Mouse (Mus musculus) adrenal gland, postnatal 0 days (tissue): ENCODE data around the gene Hc. TPM values are rescaled to one million over a fixed set of nuclear protein-coding genes. Genes with fewer than 3 reads are reported as not detected.

Experiments used
- polyA plus RNA-seq: library from polyadenylated mRNA; unstranded; fragments of >200 nt; fragmentation: Nextera tagmentation; extraction: Ambion mirVana; gene quantifications from 2 replicates; pipeline ENCODE4 v1.2.1, GENCODE M21; 2015

Hc gene
- 2.5 and 3.7 TPM in 2 replicates for polyA plus RNA-seq

DNA sequence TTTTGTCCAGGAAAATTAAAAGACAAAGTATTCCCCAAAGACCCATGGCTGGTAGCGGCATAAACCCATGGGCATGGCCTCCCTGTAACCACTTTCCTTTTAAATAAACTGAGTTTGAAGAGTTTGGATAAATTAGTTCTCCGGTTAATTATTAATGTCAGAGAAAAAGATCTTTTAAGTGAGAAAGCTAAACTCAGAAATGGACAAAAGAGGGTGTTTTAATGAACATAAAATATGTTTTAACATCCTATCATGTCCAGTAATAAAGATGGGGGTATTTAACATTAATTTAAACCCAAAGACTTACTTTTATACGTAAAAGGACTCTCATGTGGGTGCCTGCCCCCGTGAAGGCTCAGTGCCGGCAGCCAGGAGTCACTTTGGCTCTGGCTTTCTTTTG lies at the start of gene Hc:
TSS of gene Hc (minus strand) at position 101 of the 400 bp plus-strand sequence.

DNA sequence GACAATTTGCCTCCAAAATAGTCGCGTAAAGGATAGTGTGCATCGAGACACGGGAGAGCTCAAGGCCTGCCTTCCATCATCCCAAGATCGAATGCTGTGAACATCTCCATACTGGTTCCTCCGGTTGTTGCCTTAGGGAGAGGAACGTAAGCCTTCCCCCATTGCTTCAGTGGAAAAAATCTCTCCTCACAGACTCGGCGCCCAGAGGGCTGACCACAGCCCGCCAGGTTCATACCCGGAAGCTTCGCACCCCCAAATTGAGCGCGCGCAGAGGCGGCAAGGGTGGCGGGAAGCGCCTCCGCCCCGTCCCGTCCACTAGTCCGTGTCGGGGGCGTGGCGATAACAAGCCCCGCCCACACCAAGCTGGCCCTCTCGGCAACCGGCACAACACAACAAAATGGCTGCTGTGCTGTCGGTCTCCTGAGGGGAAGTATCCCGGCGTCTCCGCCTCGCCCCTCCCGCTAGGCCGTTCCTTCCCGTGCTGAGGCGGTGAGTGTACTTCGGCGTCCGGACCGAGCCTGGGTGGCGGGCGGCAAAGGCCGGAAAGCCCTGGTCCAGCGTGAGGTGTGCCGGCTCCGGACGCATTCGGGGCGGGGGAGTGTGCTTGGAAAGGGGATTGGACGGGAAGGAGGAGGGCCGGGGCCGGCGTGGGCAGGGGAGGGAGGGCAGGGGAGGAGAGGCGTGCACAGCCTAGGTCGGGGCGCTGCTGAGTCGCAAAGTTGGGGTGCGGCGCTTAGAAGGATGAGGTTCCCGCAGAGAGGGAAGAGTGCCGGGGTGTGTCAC lies 48.1 kb upstream of the Hc start, which contains the start of gene Cntrl:
TSS of gene Cntrl (plus strand) at position 352 of the 783 bp plus-strand sequence.

DNA sequence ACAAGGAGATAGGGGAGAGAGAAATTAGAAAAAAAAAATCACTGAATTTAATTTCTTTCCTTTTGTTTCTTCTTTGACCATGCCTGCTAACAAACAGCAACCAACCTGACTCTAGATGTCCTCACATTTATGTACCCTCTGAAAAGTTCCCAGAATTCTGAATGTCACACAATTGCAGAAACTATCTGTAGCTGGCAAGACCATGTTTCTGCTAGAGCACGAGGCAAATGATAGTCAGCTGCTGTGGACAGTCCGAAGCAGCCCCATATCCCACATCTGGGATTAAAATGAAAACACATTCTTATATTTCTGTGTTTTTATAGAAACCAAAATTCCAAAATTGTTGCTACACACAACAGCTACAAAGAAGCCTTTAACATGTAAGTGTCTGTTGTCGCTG lies 40.2 kb upstream of the Hc start, which contains the start of gene AI182371:
TSS of gene AI182371 (minus strand) at position 101 of the 400 bp plus-strand sequence.

DNA sequence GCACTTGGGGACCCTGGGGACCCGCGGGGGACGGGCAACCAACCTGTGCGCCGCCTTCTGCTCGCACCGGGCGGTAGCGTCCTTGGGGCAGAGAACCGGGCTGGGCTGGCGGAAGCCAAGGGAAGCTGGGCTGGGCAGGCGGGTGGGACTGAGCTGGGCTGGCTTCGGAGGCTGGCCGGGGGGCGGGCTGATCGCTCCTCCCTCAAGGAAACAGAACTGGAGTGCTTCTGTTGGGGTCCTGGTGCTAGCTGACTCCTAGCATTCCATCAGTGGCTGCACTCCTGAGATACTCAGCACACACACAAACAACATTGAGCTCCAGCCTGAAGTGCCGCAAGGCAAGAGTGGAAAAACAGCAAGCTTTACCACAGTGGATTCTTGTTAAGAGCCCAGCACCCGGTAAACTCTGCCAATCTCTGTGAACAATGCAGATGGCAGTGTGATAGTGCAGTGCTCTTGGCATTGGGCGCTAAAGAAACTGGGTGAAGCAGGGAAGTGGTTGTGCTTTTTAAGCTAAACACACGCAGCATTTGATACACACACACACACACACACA lies 99.7 kb downstream of the Hc start, which contains the start of gene Traf1:
TSS of gene Traf1 (minus strand) at position 292 of the 556 bp plus-strand sequence.

Other genes with a start within 250 kb of the Hc start
- gene Fbxw2, start 235.1 kb downstream of the Hc start, polyA plus RNA-seq, result 66.2 and 77.5 TPM in 2 replicates
- gene Gm34653, start 228.4 kb downstream of the Hc start, polyA plus RNA-seq, result 0.08 TPM in 1 of 2 replicates, not detected in the other
- 0.63 and 1.4 TPM in 2 replicates for gene Cutal, start 187.0 kb downstream of the Hc start, polyA plus RNA-seq
- 72.3 and 87.7 TPM in 2 replicates for gene Psmd5, start 186.5 kb downstream of the Hc start, polyA plus RNA-seq
- gene Phf19, start 147.4 kb downstream of the Hc start, polyA plus RNA-seq, result 3.5 and 4.5 TPM in 2 replicates
- gene Traf1, start 99.7 kb downstream of the Hc start, polyA plus RNA-seq, result 4.4 and 5.2 TPM in 2 replicates
- gene AI182371, start 40.1 kb upstream of the Hc start, polyA plus RNA-seq, result 2.5 and 3.2 TPM in 2 replicates
- 10.1 and 16.2 TPM in 2 replicates for gene Cntrl, start 48.1 kb upstream of the Hc start, polyA plus RNA-seq
- 270 and 393 TPM in 2 replicates for gene Rab14, start 139.7 kb upstream of the Hc start, polyA plus RNA-seq
- 319 and 552 TPM in 2 replicates for gene Gsn, start 194.9 kb upstream of the Hc start, polyA plus RNA-seq